Mouse (Mus musculus) kidney, adult 18-20 months (tissue): ENCODE results near the gene Gm9817.
"Not testable (repeated sequence)": the region's sequence is repeated elsewhere in the genome, so short reads cannot be mapped to it uniquely, and the experiment has no call there.

Experiments
- DNase-seq: peaks from one replicate; pipeline ENCODE4 v3.0.0; 2021

Gm9817 gene

DNA sequence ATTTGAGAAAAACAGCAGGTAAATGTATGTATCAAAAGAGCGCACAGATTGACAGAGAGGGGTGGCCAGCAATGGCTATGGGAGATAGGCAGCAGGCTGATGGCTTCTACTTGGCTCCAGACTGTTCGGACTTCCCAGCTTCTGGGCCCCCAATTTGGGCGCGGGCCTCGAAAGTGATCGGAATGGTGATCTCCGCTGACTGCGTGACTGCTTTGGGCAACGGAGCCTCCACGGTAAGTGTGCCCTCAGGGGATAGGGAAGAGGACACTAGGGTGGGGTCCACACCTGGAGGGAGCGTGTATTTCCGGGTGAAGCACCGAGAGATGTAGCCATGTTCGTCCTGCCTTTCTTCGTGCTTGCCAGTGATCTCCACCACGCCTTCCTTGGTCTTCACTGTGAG lies at the start of gene Gm9817:
Gm9817 (plus strand) TSS at position 301 of the 400 bp plus-strand sequence.
- not testable (repeated sequence) for DNase-seq

GRCm38 (mm10) chr13:45029791-45030190 lies 48.7 kb upstream of the Gm9817 start:
- DNase-seq = no peak

DNA sequence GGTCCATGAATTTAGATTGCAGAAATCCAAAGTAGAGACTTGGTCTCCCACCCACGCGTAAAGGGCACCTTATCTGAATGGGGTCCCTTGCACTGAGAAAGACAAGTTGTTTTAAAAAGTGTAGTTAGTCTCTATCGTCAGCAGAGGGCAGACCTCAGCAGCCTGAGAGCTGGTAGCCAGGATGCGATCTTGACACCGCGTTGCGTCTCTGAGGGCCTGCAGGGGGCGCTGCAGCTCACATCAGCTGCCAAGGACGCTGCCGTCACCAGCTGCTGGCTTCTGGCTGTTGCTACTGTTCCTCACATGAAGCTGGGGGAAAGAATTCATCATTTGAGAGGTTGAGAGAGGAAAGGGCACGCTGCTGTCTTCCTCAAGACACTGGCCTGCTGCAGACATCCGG lies 47.7 kb upstream of the Gm9817 start:
- DNase-seq = peak; percentile 86

- DNase-seq = no peak
These were observed 47.2 kb upstream of the Gm9817 start for GRCm38 (mm10) chr13:45031314-45031713.

DNA sequence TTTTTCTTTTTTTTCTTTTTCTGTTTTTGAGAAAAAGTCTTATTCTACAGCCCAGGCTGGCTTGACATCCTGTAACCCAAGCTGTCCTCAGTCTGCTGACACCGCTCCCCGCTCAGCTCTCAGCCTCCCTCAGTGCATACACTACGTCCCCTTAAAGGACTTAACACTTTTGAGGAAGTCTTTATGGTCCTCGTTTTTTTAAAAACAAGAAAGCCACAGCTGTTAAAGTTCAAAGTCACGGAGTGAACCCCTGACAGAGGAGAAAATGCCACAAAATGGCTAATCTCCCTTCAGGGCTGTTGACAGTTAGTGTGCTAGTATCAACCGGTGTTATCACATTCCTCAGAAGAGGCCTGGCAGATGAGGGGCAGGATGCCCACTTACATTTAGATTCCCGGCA lies 46.7 kb upstream of the Gm9817 start:
- no peak for DNase-seq

DNA sequence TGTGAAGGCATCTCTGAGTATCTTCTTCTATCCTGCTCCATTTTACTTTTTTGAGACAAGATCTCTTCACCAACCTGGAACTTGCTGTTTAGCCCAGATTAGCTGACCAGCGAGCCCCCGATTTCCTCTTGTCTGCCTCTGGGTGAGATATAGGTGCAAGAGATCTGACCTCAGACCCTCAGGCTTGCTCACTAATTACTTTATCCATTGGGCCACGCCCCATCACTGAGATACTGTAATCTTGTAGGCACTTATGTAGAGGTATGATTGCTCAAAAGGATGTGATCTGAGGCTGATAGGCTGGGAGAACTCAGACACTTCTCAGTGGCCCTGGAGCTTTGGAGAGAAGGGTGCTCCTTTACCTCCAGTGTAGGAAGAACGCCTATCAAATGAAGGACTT lies 46.0 kb upstream of the Gm9817 start:
- DNase-seq = no peak

GRCm38 (mm10) chr13:45033360-45033759 lies 45.1 kb upstream of the Gm9817 start:
- no peak for DNase-seq

DNA sequence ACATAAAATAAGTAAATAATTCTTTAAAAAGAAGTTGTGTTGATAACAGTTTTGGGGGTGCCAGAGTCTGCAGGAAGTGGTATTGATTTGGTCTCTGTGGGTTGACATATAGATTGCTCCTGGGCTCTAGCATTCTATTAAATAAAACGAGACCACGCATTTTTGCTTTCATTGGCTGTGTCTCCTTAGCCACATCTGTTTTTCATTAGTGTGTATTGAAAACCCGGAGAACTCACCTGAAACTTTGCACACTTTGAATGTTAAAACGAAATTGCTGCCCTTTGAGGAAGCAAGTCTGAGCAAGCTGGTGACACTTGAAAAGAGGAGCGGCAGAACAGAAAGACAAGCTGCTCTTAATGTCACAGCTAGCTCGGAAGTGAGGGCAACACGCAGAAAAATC lies 43.7 kb upstream of the Gm9817 start:
- DNase-seq = no peak

DNA sequence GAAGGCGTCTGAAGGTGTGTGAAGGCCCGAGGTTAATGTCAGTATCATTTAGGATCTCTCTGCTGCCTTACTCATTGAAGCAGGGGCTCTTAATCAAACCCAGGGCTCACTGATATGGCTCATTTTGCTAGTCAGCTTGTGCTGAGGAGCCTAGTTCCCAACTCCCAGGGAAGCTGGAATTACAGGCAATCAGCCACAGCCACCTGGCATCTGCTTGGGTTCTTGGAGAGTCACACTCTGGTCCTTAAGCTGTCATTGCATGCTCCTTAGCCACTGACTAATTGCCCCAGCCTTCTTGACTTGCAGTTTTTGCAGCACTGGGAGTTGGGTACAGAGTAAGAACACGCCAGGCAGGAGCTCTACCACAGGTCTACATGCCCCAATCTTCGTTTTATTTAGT lies 42.1 kb upstream of the Gm9817 start:
- no peak for DNase-seq

GRCm38 (mm10) chr13:45040195-45040594 lies 38.3 kb upstream of the Gm9817 start:
- DNase-seq = no peak

DNA sequence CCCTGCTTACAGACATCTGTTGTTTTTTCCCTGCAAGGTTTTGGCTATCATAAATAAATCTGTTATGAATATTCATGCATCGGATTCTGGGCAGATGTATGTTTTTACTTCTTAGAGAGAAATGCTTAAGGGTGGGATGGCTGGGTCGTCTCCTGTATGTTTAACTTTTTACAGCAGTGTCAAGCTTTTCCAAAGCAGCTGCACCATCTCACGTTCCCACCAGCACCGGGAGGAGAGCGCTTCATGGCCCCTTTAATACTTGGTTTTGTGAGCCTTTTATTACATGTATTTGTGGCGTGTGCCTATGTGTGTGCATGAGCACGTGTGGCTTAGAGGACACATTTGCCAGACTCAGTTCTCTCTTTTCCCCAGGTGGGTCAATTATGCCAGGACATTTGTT lies 37.8 kb upstream of the Gm9817 start:
- DNase-seq = no peak

DNA sequence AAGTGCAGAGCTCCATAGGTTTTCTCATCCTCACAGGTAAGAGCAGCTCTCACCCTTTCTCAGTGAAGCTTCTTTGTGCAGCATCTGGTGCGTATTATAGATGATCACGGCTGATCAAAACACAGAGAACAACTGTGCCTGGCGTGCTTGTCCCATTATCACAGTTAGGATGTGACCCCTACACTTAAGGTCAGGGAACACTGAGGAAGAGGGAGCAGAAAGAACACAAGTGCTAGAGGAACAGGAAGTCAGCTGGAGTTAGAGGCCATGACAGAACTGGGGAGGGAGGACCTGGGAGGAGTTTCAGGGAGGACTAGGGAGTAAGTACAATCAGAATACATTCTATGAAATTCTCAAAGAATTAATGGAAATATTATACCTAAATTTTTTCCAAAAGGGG lies 35.0 kb upstream of the Gm9817 start:
- DNase-seq = no peak

DNA sequence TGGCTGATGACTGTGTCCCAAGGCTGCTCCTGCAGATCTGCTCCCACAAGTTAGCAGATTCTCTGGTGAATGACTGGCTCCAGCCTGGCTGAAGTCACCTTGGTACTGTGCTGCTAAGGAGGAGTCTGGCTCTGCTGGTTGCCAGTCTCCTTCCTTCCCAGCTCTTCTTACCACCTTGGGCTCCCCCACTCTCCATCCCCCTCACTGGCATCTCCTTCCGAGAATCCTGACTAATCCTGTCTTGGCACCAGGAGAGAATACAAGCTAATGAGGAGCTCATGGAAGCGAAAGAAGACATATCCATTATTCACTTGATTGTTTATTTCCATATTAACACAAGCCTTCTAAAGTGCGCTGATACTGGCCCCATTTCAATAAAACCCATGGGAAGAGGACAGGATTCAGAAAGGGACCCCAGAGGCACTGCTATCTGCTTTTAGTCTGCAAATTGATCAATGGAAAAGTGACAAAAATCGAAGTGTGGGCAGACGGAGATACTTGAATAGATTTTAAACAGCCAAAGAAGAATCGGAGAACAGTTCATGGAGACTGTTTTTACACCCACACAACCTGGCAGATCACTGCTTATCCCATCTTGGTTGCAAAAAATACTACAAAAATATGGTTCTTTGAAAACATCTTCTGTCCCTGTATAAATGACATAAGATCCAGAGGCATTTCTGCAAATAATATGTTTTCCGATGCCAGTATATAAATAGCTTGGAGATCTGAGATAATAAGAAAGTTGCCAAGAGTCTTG lies 29.1 kb upstream of the Gm9817 start:
- no peak for DNase-seq

GRCm38 (mm10) chr13:45052805-45053204 lies 25.7 kb upstream of the Gm9817 start:
- no peak for DNase-seq

DNA sequence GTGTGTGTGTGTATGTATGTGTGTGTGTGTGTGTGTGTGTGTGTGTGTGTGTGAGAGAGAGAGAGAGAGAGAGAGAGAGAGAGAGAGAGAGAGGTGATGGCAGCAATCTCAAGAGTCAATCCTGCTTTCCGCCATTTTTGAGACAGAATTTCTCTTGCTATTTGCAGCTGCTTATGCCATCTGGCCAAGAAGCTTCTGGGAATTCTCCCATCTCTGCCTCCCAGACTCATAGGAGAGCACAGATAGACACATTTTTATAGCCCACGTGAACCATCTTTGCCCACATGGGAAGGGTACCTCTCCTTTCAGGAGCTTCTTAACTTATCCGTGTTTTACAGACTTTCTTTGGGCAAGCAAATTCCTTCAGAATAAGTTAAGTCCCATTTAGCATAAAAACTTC lies 24.6 kb upstream of the Gm9817 start:
- DNase-seq = no peak

GRCm38 (mm10) chr13:45059206-45059605 lies 19.3 kb upstream of the Gm9817 start:
- no peak for DNase-seq

GRCm38 (mm10) chr13:45063146-45063545 lies 15.3 kb upstream of the Gm9817 start:
- no peak for DNase-seq

GRCm38 (mm10) chr13:45064951-45065350 lies 13.5 kb upstream of the Gm9817 start:
- no peak for DNase-seq

- DNase-seq = no peak
These were observed 8.1 kb upstream of the Gm9817 start for GRCm38 (mm10) chr13:45070366-45070765.

DNA sequence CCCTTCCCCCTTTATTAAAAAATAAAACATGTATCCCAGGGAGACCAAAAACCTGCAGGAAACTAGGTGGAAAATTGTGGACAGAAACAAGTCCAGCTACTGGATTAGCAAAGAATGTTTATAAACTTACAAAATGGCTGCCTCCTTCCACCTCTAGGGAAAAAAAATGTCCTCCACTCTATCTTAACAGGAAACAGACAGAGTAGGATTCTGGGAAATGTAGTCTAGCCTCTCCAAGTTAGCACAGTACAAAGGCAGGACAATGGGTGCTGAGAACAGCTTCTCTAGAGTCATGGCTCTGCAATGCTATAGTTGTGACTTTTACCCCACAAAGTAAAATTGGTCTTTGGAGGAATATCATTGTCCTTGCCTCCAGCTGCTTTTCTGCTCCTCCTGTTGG lies 3.5 kb upstream of the Gm9817 start:
- DNase-seq = no peak

GRCm38 (mm10) chr13:45075715-45076114 lies 2.8 kb upstream of the Gm9817 start:
- no peak for DNase-seq

DNA sequence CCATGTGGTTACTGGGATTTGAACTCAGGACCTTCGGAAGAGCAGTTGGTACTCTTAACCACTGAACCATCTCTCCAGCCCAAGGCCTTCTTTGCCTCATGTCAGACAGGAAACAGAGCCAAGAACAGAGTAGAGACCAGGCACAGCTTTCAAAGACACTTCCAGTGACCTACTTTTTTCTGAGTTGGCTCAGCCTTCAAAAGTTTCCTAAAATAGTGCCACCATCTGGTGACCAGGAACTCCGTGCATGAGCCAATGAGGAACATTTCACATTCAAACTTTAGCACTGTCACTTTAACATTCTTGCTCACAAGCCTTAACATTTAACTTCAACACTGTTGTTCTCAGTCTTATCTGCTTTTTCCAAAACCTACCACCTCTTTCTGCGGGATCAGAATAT lies 2.3 kb downstream of the Gm9817 start:
- no peak for DNase-seq

DNA sequence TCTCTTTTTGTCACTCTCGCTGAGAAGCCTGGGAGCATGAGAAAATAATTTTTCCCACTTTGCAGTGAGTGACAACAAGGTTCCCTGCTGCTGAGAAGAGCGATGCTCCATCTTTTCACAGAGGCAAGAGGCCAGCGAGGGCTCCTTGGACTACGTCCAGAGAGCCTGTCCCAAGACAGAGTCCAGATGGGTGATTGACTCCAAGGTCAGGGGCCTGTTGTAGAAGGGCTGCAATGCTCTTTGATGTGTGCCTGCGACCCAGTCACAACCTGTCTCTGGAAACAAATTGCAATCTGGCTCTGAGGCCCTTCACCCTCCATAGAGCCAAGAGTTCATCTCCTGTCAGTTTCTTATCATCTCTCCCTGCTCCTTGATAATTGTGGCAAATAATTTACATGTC lies 5.2 kb downstream of the Gm9817 start:
- DNase-seq = peak; percentile 66

- peak; percentile 69 for DNase-seq
These were observed 10.3 kb downstream of the Gm9817 start for GRCm38 (mm10) chr13:45088796-45089221.

DNA sequence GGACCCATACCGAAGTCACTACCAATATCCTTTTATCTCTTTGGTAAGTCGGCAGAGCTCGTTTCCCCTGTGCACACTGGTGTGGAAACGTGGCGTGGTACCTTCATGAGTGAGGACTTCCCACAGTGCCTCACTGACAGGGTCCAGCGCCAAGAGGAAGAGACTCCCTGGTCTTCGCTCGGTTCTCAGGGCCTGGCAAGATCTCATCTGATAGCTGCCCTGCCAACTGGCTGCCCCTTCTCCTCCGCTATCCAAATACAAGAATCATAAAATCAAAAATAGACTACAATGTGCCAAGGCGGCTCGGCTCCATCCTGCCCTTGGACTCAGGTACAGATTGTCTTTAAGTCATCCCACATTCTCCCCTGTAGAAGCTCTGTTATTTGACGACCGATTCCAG lies 11.4 kb downstream of the Gm9817 start:
- no peak for DNase-seq
